Mouse (Mus musculus): ENCODE data around the gene Espl1. TPM values are rescaled to one million over a fixed set of nuclear protein-coding genes. Genes with fewer than 3 reads are reported as not detected.

Espl1 gene
- polyA plus RNA-seq, 1 experiment from 2014 or later = 7.2 TPM

GRCm38 (mm10) chr15:102350942-102351291, 54.9 kb downstream of the Espl1 start:
- no peak overlapping the region for H3K27ac ChIP-seq
- H3K9ac ChIP-seq = peak overlapping the region; percentile 21; the same call in 1 of the 2 replicates
- H3K4me1 ChIP-seq (replicated peaks) = peaks cover 25% of the 10 kb centered on the region
- peaks cover 11% of the 10 kb centered on the region for H3K36me3 ChIP-seq
- peak; percentile 22; the same call in 1 of the 2 replicates for ATAC-seq (ENCODE audit: low FRiP score)
- peaks cover 9% of the 10 kb centered on the region for H3K27me3 ChIP-seq
- peak overlapping the region; percentile 75 for H3K4me3 ChIP-seq
- no peaks in the 10 kb centered on the region for H3K9me3 ChIP-seq
- 12% methylated on average over 11 of the region's 11 CpGs for WGBS
- H3K4me2 ChIP-seq = peak overlapping the region; percentile 86

GRCm38 (mm10) chr15:102352177-102352576, 56.1 kb downstream of the Espl1 start:
- Histone ChIP-seq H3K27me3 (peaks cover 21% of the 10 kb centered on the region), H3K4me2 (no peak overlapping the region), H3K4me1 (replicated peaks) (peaks cover 29% of the 10 kb centered on the region), H3K9ac (no peak overlapping the region), H3K9me3 (no peaks in the 10 kb centered on the region), H3K36me3 (0 out of 2 replicates have a peak, but pooled peaks cover 2% of the 10 kb centered on the region), H3K27ac (no peak overlapping the region), H3K4me3 (no peak overlapping the region)
- no peak for ATAC-seq (ENCODE audit: low FRiP score)
- 67% methylated on average over 2 of the region's 2 CpGs for WGBS

GRCm38 (mm10) chr15:102353986-102354385, 57.9 kb downstream of the Espl1 start:
- ATAC-seq (ENCODE audit: low FRiP score) = no peak
- WGBS = 86% methylated on average over 2 of the region's 2 CpGs
- Histone ChIP-seq H3K9me3 (no peaks in the 10 kb centered on the region), H3K9ac (no peak overlapping the region), H3K27ac (no peak overlapping the region), H3K36me3 (no peaks in the 10 kb centered on the region), H3K4me2 (no peak overlapping the region), H3K4me1 (replicated peaks) (peaks cover 45% of the 10 kb centered on the region), H3K4me3 (no peak overlapping the region), H3K27me3 (peaks cover 39% of the 10 kb centered on the region)

GRCm38 (mm10) chr15:102355134-102355870, 59.2 kb downstream of the Espl1 start:
- peak; percentile 44 for ATAC-seq (ENCODE audit: low FRiP score)
- Histone ChIP-seq H3K9ac (peak overlapping the region; percentile 75), H3K4me1 (replicated peaks) (peaks cover 39% of the 10 kb centered on the region), H3K27ac (peak overlapping the region; percentile 70), H3K27me3 (peaks cover 53% of the 10 kb centered on the region), H3K36me3 (no peaks in the 10 kb centered on the region), H3K4me3 (peak overlapping the region; percentile 51), H3K4me2 (peak overlapping the region; percentile 94), H3K9me3 (no peaks in the 10 kb centered on the region)
- under 1% methylated on average over 48 of the region's 49 CpGs for WGBS

GRCm38 (mm10) chr15:102355871-102356441, 59.9 kb downstream of the Espl1 start:
- peak; percentile 39; the same call in 1 of the 2 replicates for ATAC-seq (ENCODE audit: low FRiP score)
- peaks cover 38% of the 10 kb centered on the region for H3K4me1 ChIP-seq (replicated peaks)
- no peaks in the 10 kb centered on the region for H3K9me3 ChIP-seq
- H3K4me3 ChIP-seq = peak overlapping the region; percentile 51
- no peaks in the 10 kb centered on the region for H3K36me3 ChIP-seq
- peak overlapping the region; percentile 70 for H3K27ac ChIP-seq
- H3K9ac ChIP-seq = peak overlapping the region; percentile 75
- peaks cover 54% of the 10 kb centered on the region for H3K27me3 ChIP-seq
- WGBS = under 1% methylated on average over 38 of the region's 38 CpGs
- H3K4me2 ChIP-seq = peak overlapping the region; percentile 94

DNA sequence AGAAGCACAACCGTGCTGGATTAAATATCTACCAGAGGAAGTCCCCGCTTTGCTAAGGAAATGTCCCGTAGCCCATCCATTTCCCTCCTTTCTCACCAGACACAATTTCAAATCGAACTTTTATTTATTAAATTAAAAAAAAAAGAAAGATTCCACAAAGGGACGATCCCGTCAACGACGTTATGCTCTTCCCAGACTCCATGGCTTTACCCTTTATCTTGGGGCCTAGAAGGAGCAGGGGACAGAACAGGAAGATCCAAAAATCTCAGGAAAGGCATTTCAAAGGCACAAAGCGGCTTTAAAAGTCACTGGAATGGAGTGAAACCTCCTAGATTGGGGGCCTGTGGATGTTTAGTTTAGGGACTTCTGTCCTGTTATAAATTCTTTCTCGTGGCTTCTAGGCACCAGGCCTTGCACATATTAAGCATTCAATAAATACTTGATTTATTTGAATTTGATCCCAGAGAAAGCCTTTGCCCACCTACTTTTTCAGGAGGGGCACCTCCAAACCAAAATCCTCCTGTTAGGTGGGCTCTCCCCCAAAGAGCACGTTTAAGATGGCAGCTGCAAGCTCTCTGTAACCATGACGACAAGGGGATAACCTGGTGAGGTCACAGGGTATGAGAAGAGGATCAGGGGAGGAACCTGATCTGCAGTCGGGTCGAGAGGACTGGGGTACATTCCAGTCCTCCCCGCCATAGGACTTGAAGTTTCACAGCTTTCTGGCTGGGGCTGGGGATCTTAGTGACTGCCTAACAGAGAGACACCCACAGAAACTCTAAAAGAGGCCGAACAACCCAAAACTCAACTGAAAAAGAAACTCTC, 60.6 kb downstream of the Espl1 start:
- peaks cover 57% of the 10 kb centered on the region for H3K27me3 ChIP-seq
- no peak overlapping the region for H3K9ac ChIP-seq
- H3K27ac ChIP-seq = no peak overlapping the region
- no peaks in the 10 kb centered on the region for H3K9me3 ChIP-seq
- 26% methylated on average over 16 of the region's 16 CpGs for WGBS
- peak overlapping the region; percentile 51 for H3K4me3 ChIP-seq
- ATAC-seq (ENCODE audit: low FRiP score) = no peak
- H3K4me2 ChIP-seq = peak overlapping the region; percentile 94
- H3K4me1 ChIP-seq (replicated peaks) = peaks cover 35% of the 10 kb centered on the region
- H3K36me3 ChIP-seq = no peaks in the 10 kb centered on the region

- H3K27ac ChIP-seq = no peak overlapping the region
- H3K4me3 ChIP-seq = peak overlapping the region; percentile 19
- H3K9me3 ChIP-seq = no peaks in the 10 kb centered on the region
- ATAC-seq (ENCODE audit: low FRiP score) = no peak
- peak overlapping the region; percentile 43; the same call in 1 of the 2 replicates for H3K9ac ChIP-seq
- H3K27me3 ChIP-seq = peaks cover 69% of the 10 kb centered on the region
- no peaks in the 10 kb centered on the region for H3K36me3 ChIP-seq
- peak overlapping the region; percentile 43 for H3K4me2 ChIP-seq
- H3K4me1 ChIP-seq (replicated peaks) = peaks cover 39% of the 10 kb centered on the region
- WGBS = 2% methylated on average over 24 of the region's 25 CpGs
Measured at GRCm38 (mm10) chr15:102358126-102358525, 62.1 kb downstream of the Espl1 start.

DNA sequence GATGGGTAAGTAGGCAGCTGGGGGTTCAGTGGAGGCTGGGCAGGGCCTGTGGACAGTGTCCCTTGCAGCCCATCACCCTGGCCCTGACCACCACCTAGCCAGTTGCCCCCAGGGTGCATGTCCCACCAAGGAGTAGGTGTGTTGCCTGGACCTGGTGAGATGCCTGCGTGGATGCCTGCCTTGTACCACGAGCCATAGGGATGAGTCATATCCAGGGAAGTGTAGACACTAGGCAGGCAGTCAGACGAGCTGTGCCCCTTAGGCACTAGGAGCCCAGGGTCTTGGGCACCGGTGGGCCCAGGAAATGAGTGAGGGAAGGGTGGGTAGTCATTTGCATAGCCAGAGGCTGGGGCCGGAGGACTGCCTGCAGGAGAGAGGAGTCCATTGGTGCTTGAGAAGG, 62.8 kb downstream of the Espl1 start:
- 21% methylated on average over 5 of the region's 5 CpGs for WGBS
- H3K27ac ChIP-seq = no peak overlapping the region
- H3K9me3 ChIP-seq = no peaks in the 10 kb centered on the region
- no peak for ATAC-seq (ENCODE audit: low FRiP score)
- H3K4me1 ChIP-seq (replicated peaks) = peaks cover 39% of the 10 kb centered on the region
- H3K9ac ChIP-seq = no peak overlapping the region; the same call in 1 of the 2 replicates
- H3K27me3 ChIP-seq = peaks cover 76% of the 10 kb centered on the region
- H3K4me3 ChIP-seq = no peak overlapping the region
- H3K36me3 ChIP-seq = no peaks in the 10 kb centered on the region
- H3K4me2 ChIP-seq = no peak overlapping the region

DNA sequence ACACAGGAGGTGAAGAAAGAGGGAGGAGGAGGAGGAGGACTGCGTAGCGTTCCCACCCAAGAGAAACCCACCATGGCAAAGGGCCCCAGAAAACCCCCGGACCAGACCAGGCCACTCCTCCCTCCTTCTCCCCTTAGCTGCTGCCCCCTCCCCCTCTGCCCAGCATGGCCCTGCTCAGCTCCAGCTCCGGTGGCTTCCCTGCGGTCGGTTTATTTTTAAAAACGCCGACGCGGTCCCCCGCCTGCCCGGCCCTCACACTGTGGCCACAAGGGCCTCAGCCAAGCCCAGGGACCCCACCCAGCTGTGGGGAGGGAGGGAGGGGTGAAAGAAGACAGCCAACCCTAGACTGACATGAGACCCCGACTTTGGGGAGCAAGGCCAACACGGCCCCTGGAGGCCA, 66.6 kb downstream of the Espl1 start:
- ATAC-seq (ENCODE audit: low FRiP score) = no peak
- H3K36me3 ChIP-seq = no peaks in the 10 kb centered on the region
- H3K27ac ChIP-seq = no peak overlapping the region
- no peak overlapping the region for H3K4me3 ChIP-seq
- peak overlapping the region; percentile 23; the same call in 1 of the 2 replicates for H3K4me2 ChIP-seq
- no peak overlapping the region for H3K9ac ChIP-seq
- 17% methylated on average over 14 of the region's 14 CpGs for WGBS
- peaks cover 32% of the 10 kb centered on the region for H3K4me1 ChIP-seq (replicated peaks)
- H3K27me3 ChIP-seq = peaks cover 78% of the 10 kb centered on the region
- H3K9me3 ChIP-seq = no peaks in the 10 kb centered on the region

- H3K9me3 ChIP-seq = no peaks in the 10 kb centered on the region
- no peaks in the 10 kb centered on the region for H3K36me3 ChIP-seq
- peaks cover 58% of the 10 kb centered on the region for H3K27me3 ChIP-seq
- no peak overlapping the region for H3K4me3 ChIP-seq
- H3K4me1 ChIP-seq (replicated peaks) = peaks cover 16% of the 10 kb centered on the region
- whole genome bisulfite sequencing = 95% methylated on average over 1 of the region's 1 CpGs
- H3K4me2 ChIP-seq = no peak overlapping the region
- ATAC-seq (ENCODE audit: low FRiP score) = no peak
- no peak overlapping the region for H3K9ac ChIP-seq
- no peak overlapping the region for H3K27ac ChIP-seq
Measured at GRCm38 (mm10) chr15:102364678-102365077, 68.6 kb downstream of the Espl1 start.

DNA sequence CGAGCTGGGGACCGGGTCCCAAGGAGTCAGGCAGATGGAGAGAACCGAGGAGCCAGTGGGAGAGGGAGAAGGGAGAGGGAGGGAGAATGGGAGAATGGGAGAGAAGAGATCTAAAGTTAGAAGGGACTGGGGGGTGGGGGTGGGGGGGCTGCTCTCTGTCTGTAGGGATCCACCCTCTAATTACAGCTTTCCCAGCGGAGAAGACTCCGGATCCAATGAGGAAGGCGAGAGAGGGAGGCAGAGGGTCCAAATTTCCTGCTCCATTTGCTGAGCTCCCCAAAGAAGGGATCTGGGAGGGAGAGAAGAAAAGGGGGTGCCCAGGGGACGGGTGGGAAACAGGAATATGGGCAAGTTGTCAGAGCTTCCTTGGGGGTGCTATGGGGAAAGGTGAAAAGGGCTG, 70.2 kb downstream of the Espl1 start:
- Histone ChIP-seq H3K9ac (peak overlapping the region; percentile 66), H3K4me1 (replicated peaks) (peaks cover 27% of the 10 kb centered on the region), H3K9me3 (no peaks in the 10 kb centered on the region), H3K4me3 (peak overlapping the region; percentile 33), H3K27me3 (peaks cover 64% of the 10 kb centered on the region), H3K27ac (peak overlapping the region; percentile 26; the same call in 1 of the 2 replicates), H3K4me2 (peak overlapping the region; percentile 55), H3K36me3 (no peaks in the 10 kb centered on the region)
- ATAC-seq (ENCODE audit: low FRiP score) = no peak
- 9% methylated on average over 7 of the region's 7 CpGs for WGBS

DNA sequence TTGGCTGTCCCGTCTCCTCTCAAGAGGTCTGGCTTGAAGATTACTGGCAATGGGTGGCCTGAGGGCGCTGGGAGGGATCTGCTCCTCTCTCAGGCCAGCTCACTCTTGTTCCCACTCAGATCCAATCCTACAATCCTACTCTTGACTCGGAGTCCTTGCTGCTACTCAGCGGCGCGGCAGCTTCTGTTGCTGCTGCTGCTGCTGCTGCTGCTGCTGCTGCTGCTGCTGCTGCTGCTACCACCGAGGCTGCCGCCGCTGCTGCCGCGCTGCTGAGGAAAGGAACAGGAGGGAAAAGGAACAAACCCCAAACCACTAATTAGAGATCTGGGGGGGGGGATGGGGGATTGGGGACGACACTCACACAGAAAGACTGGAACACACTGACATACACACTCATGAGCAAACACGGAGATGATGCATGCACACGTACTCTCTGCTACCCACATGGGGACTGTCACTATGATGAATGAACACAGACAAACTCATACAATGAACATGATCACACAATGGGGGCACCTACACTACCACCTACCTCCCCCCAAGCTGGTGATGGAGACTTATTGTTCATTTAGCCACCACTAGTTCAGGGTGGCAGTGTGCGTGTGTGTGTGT, 70.8 kb downstream of the Espl1 start, which contains the start of gene Sp7:
Gene Sp7, minus strand, starts transcription at position 450 of the 612 bp plus-strand sequence.
- H3K4me2 ChIP-seq = peak within 1 kb of the TSS; percentile 55
- peak; percentile 69; the same call in 1 of the 2 replicates for ATAC-seq (ENCODE audit: low FRiP score)

More for the DNA sequence above, 70.8 kb downstream of the Espl1 start, which contains the start of gene Sp7:
- H3K4me1 ChIP-seq (replicated peaks) = peaks cover 27% of the 10 kb centered on the region
- WGBS = 6% methylated on average over 15 of the region's 15 CpGs
- H3K9me3 ChIP-seq = no peaks in the 10 kb centered on the region
- peak within 1 kb of the TSS; percentile 33 for H3K4me3 ChIP-seq
- peak within 1 kb of the TSS; percentile 30 for H3K27ac ChIP-seq
- H3K36me3 ChIP-seq = no peaks in the 10 kb centered on the region
- H3K9ac ChIP-seq = peak within 1 kb of the TSS; percentile 66
- H3K27me3 ChIP-seq = peaks cover 67% of the 10 kb centered on the region

Data from hindbrain, embryonic 13.5 days (tissue).